8 mouse cellular contexts compared by ENCODE assay signal in genomic region chr6:136465959-136466381, GRCm38 (mm10). TPM values are rescaled to one million over a fixed set of nuclear protein-coding genes. Genes with fewer than 3 reads are reported as not detected.
DNase-seq lines count a peak whose midpoint lies in the region; ATAC-seq lines count a peak whose summit lies in the region.

No protein-coding gene starts in this region.

- H3K4me2 ChIP-seq in intestine, embryonic 15.5 days (replicated peaks), result no peak overlapping the region
- H3K4me2 ChIP-seq in limb, embryonic 11.5 days (ENCODE audit: low read depth, severe bottlenecking), result no peak overlapping the region
- no peak overlapping the region for H3K4me2 ChIP-seq in midbrain, embryonic 12.5 days (replicated peaks)

- H3K4me3 ChIP-seq in intestine, embryonic 15.5 days (replicated peaks), result no peak overlapping the region
- H3K4me3 ChIP-seq in limb, embryonic 11.5 days (ENCODE audit: low read depth, low read length), result no peak overlapping the region
- no peak overlapping the region for H3K4me3 ChIP-seq in midbrain, embryonic 12.5 days

- H3K4me1 ChIP-seq in intestine, embryonic 15.5 days (replicated peaks), result peaks cover 16% of the 10 kb centered on the region
- peaks cover 5% of the 10 kb centered on the region; the same call in 1 of the 2 replicates for H3K4me1 ChIP-seq in limb, embryonic 11.5 days (ENCODE audit: control insufficient read depth, insufficient read depth, low read length)
- H3K4me1 ChIP-seq in midbrain, embryonic 12.5 days, result peaks cover 19% of the 10 kb centered on the region

- peak; percentile 70 for DNase-seq in ovary, postnatal 36 days (ENCODE audit: low spot score)
- DNase-seq in ovary, postnatal 10 days (ENCODE audit: low spot score), result no peak
- DNase-seq in embryo, embryonic 11 days, result peak; percentile 77
- peak; percentile 18 for DNase-seq in gastrocnemius, postnatal 25 days
- peak; percentile 77 for DNase-seq in limb, embryonic 11.5 days (ENCODE audit: low spot score)
- peak; percentile 83 for DNase-seq in splenic B cell, adult 2 months (ENCODE audit: low read depth, low spot score)

- no peaks in the 10 kb centered on the region for H3K9me3 ChIP-seq in intestine, embryonic 15.5 days
- no peaks in the 10 kb centered on the region for H3K9me3 ChIP-seq in limb, embryonic 11.5 days (ENCODE audit: control insufficient read depth, low read length)
- H3K9me3 ChIP-seq in midbrain, embryonic 12.5 days, result peaks cover 9% of the 10 kb centered on the region; the same call in 1 of the 2 replicates

- no peaks in the 10 kb centered on the region for H3K36me3 ChIP-seq in intestine, embryonic 15.5 days
- no peaks in the 10 kb centered on the region for H3K36me3 ChIP-seq in limb, embryonic 11.5 days (ENCODE audit: control insufficient read depth, insufficient read depth, low read length)
- H3K36me3 ChIP-seq in midbrain, embryonic 12.5 days, result no peaks in the 10 kb centered on the region
- H3K36me3 ChIP-seq in splenic B cell, adult 2 months (ENCODE audit: control insufficient read depth, insufficient read depth, low read length, poor library complexity, severe bottlenecking), result no peaks in the 10 kb centered on the region

- peak overlapping the region; percentile 59; the same call in 1 of the 2 replicates for H3K27ac ChIP-seq in intestine, embryonic 15.5 days
- H3K27ac ChIP-seq in limb, embryonic 11.5 days (replicated peaks; ENCODE audit: low read depth, low read length), result 0 out of 2 replicates have a peak overlapping the region, but pooled peaks have one; percentile 22
- peak overlapping the region; percentile 58 for H3K27ac ChIP-seq in midbrain, embryonic 12.5 days (replicated peaks)

- WGBS in intestine, embryonic 15.5 days, result 26% methylated on average over 8 of the region's 8 CpGs
- 48% methylated on average over 8 of the region's 8 CpGs for WGBS in limb, embryonic 11.5 days
- WGBS in midbrain, embryonic 12.5 days, result 25% methylated on average over 8 of the region's 8 CpGs

- no peaks in the 10 kb centered on the region for H3K27me3 ChIP-seq in intestine, embryonic 15.5 days (replicated peaks)
- H3K27me3 ChIP-seq in limb, embryonic 11.5 days (ENCODE audit: control insufficient read depth, insufficient read depth, low read length), result no peaks in the 10 kb centered on the region
- H3K27me3 ChIP-seq in midbrain, embryonic 12.5 days, result no peaks in the 10 kb centered on the region
- no peaks in the 10 kb centered on the region for H3K27me3 ChIP-seq in splenic B cell, adult 2 months (ENCODE audit: control insufficient read depth, insufficient read depth, low read length, poor library complexity, severe bottlenecking)

- no peak overlapping the region for H3K9ac ChIP-seq in intestine, embryonic 15.5 days
- H3K9ac ChIP-seq in limb, embryonic 11.5 days (ENCODE audit: low read length), result no peak overlapping the region
- H3K9ac ChIP-seq in midbrain, embryonic 12.5 days (replicated peaks), result no peak overlapping the region

- no peak for ATAC-seq in intestine, embryonic 15.5 days
- ATAC-seq in limb, embryonic 11.5 days (ENCODE audit: insufficient number of reproducible peaks, low FRiP score, low TSS enrichment, low read depth), result no peak
- ATAC-seq in midbrain, embryonic 12.5 days (ENCODE audit: low FRiP score, low read depth), result no peak

RNA-seq across cellular contexts. Expression of gene Atf7ip, which starts 40.0 kb away (rescaled TPM):
- total RNA-seq in gastrocnemius, postnatal 25 days (2021), result 10 to 100 TPM; 38.2 to 43.5 TPM
- 24.1 and 25.4 TPM in 2 replicates for polyA plus RNA-seq in intestine, embryonic 15.5 days (2015; fragmentation: Nextera tagmentation; extraction: Ambion mirVana)
- polyA plus RNA-seq in limb, embryonic 11.5 days (2014; fragmentation: Nextera tagmentation; extraction: Ambion mirVana), result 49.8 and 60.1 TPM in 2 replicates
- polyA plus RNA-seq in midbrain, embryonic 12.5 days (2016; fragmentation: Nextera tagmentation; extraction: Ambion mirVana), result 61.4 TPM in 2 replicates

RNA-seq across cellular contexts. Expression of gene E330021D16Rik, which starts 50.6 kb away (rescaled TPM):
- total RNA-seq in gastrocnemius, postnatal 25 days (2021), result not detected
- polyA plus RNA-seq in intestine, embryonic 15.5 days (2015; fragmentation: Nextera tagmentation; extraction: Ambion mirVana), result 0.19 TPM in 1 of 2 replicates, not detected in the other
- not detected in 2 replicates for polyA plus RNA-seq in limb, embryonic 11.5 days (2014; fragmentation: Nextera tagmentation; extraction: Ambion mirVana)
- polyA plus RNA-seq in midbrain, embryonic 12.5 days (2016; fragmentation: Nextera tagmentation; extraction: Ambion mirVana), result not detected in 2 replicates
